Mouse (Mus musculus) CH12.LX (cell line): ENCODE results near the gene Espl1. TPM values are rescaled to one million over a fixed set of nuclear protein-coding genes. Genes with fewer than 3 reads are reported as not detected.

Experiments
- DNase-seq: peaks from one replicate; pipeline ENCODE4 v3.0.0-alpha.2; 2013; ENCODE audit errors: extremely low read depth
- H3K27ac ChIP-seq: 2 replicates; pipeline ENCODE4 v1.5.1; 2012; ENCODE audit warnings: low read depth, mild to moderate bottlenecking, control low read depth, moderate library complexity; ENCODE audit not compliant: insufficient read depth
- H3K27me3 ChIP-seq: replicated peaks from 2 replicates; pipeline ENCODE3; 2012; ENCODE audit warnings: inconsistent platforms
- H3K36me3 ChIP-seq, 2 experiments: replicated peaks in 1 of 2; 2 replicates each; pipeline versions ENCODE3 to v1.6.1; 2012; ENCODE audit warnings: inconsistent platforms in 1 of 2, low read length in 1 of 2, mild to moderate bottlenecking in 1 of 2, mixed read lengths in 1 of 2, moderate library complexity in 1 of 2; ENCODE audit not compliant: control insufficient read depth in 1 of 2, insufficient read depth in 1 of 2
- H3K4me1 ChIP-seq, 2 experiments: 2 replicates each; pipeline ENCODE4 v1.6.1; 2012; ENCODE audit warnings: inconsistent platforms in 1 of 2, moderate library complexity in 1 of 2; ENCODE audit not compliant: insufficient read depth in 2 of 2, control insufficient read depth in 1 of 2
- H3K4me2 ChIP-seq: 2 replicates; pipeline ENCODE4 v1.6.1; 2012; ENCODE audit warnings: low read depth, mild to moderate bottlenecking, control low read depth; ENCODE audit not compliant: poor library complexity, insufficient read depth, severe bottlenecking
- H3K4me3 ChIP-seq, 3 experiments: fragments of 150-350 bp in 1 of 3; sonication (generic) in 1 of 3; replicated peaks in 1 of 3; 2 replicates each; pipeline versions ENCODE3 to v1.5.1; 2011 to 2012; ENCODE audit warnings: low read depth in 2 of 3, low read length in 2 of 3, mild to moderate bottlenecking in 2 of 3, moderate library complexity in 2 of 3, control low read depth in 1 of 3, improper control_type of control experiment in 1 of 3, inconsistent platforms in 1 of 3, mixed read lengths in 1 of 3; ENCODE audit not compliant: poor library complexity in 1 of 3
- H3K79me2 ChIP-seq: replicated peaks from 2 replicates; pipeline ENCODE4 v1.6.1; 2012; ENCODE audit warnings: mild to moderate bottlenecking, moderate library complexity; ENCODE audit not compliant: control insufficient read depth, poor library complexity, insufficient read depth, severe bottlenecking; ENCODE audit errors: extremely low read depth
- H3K9ac ChIP-seq: 2 replicates; pipeline ENCODE4 v1.6.1; 2012; ENCODE audit warnings: low read depth, mild to moderate bottlenecking, control low read depth, moderate library complexity; ENCODE audit not compliant: insufficient read depth
- H3K9me3 ChIP-seq: replicated peaks from 2 replicates; pipeline ENCODE3; 2012; ENCODE audit warnings: low read length, inconsistent platforms, mixed read lengths
- BHLHE40 ChIP-seq: IDR thresholded peaks from 2 replicates; pipeline ENCODE4 v1.6.1; 2011; ENCODE audit warnings: mild to moderate bottlenecking, low read depth, low read length, improper control_type of control experiment
- CHD2 ChIP-seq: IDR thresholded peaks from 2 replicates; pipeline ENCODE4 v1.6.1; 2011; ENCODE audit warnings: low read length, improper control_type of control experiment
- E2F4 ChIP-seq: IDR thresholded peaks from 2 replicates; pipeline ENCODE4 v1.6.1; 2011; ENCODE audit warnings: low read depth, low read length, improper control_type of control experiment; ENCODE audit not compliant: insufficient replicate concordance
- ELF1 ChIP-seq: IDR thresholded peaks from 2 replicates; pipeline ENCODE4 v1.6.1; 2014; ENCODE audit warnings: low read depth, mild to moderate bottlenecking, inconsistent platforms, low read length, improper control_type of control experiment
- EP300 ChIP-seq: IDR thresholded peaks from 2 replicates; pipeline ENCODE4 v1.6.1; 2011; ENCODE audit warnings: low read length, improper control_type of control experiment
- ETS1 ChIP-seq: conservative IDR thresholded peaks from 2 replicates; pipeline ENCODE4 v1.6.1; 2012; ENCODE audit warnings: low read depth, mild to moderate bottlenecking, inconsistent platforms, low read length, improper control_type of control experiment, moderate library complexity
- GABPA ChIP-seq: IDR thresholded peaks from 2 replicates; pipeline ENCODE4 v1.6.1; 2012; ENCODE audit warnings: low read depth, low read length, improper control_type of control experiment, inconsistent platforms; ENCODE audit not compliant: insufficient replicate concordance
- HCFC1 ChIP-seq: IDR thresholded peaks from 2 replicates; pipeline ENCODE4 v1.6.1; 2012; ENCODE audit warnings: low read depth, mild to moderate bottlenecking, inconsistent platforms, low read length, improper control_type of control experiment
- IRF4 ChIP-seq: IDR thresholded peaks from 2 replicates; pipeline ENCODE4 v1.6.1; 2014; ENCODE audit warnings: low read depth, mild to moderate bottlenecking, inconsistent platforms, low read length, improper control_type of control experiment
- JUND ChIP-seq: conservative IDR thresholded peaks from 2 replicates; pipeline ENCODE4 v1.6.1; 2011; ENCODE audit warnings: low read depth, low read length, improper control_type of control experiment
- MAFK ChIP-seq: IDR thresholded peaks from 2 replicates; pipeline ENCODE4 v1.6.1; 2011; ENCODE audit warnings: low read length, improper control_type of control experiment; ENCODE audit not compliant: insufficient replicate concordance
- MAX ChIP-seq: IDR thresholded peaks from 2 replicates; pipeline ENCODE4 v1.6.1; 2011; ENCODE audit warnings: low read length, improper control_type of control experiment
- MEF2A ChIP-seq: IDR thresholded peaks from 2 replicates; pipeline ENCODE4 v1.6.1; 2014; ENCODE audit warnings: low read depth, mild to moderate bottlenecking, inconsistent platforms, low read length, improper control_type of control experiment, borderline replicate concordance
- MYC ChIP-seq: IDR thresholded peaks from 2 replicates; pipeline ENCODE4 v1.6.1; 2011; ENCODE audit warnings: low read depth, mild to moderate bottlenecking, improper control_type of control experiment, low read length
- NELFE ChIP-seq: IDR thresholded peaks from 2 replicates; pipeline ENCODE4 v1.6.1; 2011; ENCODE audit warnings: low read depth, low read length, improper control_type of control experiment
- POLR2A ChIP-seq: IDR thresholded peaks from 2 replicates; pipeline ENCODE4 v1.6.1; 2011; ENCODE audit warnings: low read depth, mild to moderate bottlenecking, improper control_type of control experiment, low read length
- RAD21 ChIP-seq: IDR thresholded peaks from 2 replicates; pipeline ENCODE4 v1.6.1; 2011; ENCODE audit warnings: low read depth, mild to moderate bottlenecking, low read length, improper control_type of control experiment, moderate library complexity
- SIN3A ChIP-seq: IDR thresholded peaks from 2 replicates; pipeline ENCODE4 v1.6.1; 2012; ENCODE audit warnings: low read length, improper control_type of control experiment, inconsistent platforms
- SMC3 ChIP-seq: IDR thresholded peaks from 2 replicates; pipeline ENCODE4 v1.6.1; 2011; ENCODE audit warnings: low read depth, low read length, improper control_type of control experiment
- TBP ChIP-seq: conservative IDR thresholded peaks from 2 replicates; pipeline ENCODE4 v1.6.1; 2011; ENCODE audit warnings: low read depth, low read length, improper control_type of control experiment
- TCF12 ChIP-seq: IDR thresholded peaks from 2 replicates; pipeline ENCODE4 v1.6.1; 2014; ENCODE audit warnings: low read depth, mild to moderate bottlenecking, inconsistent platforms, low read length, improper control_type of control experiment
- ZC3H11A ChIP-seq: IDR thresholded peaks from 2 replicates; pipeline ENCODE4 v1.6.1; 2012; ENCODE audit warnings: low read depth, mild to moderate bottlenecking, inconsistent platforms, low read length, improper control_type of control experiment
- ZKSCAN1 ChIP-seq: IDR thresholded peaks from 2 replicates; pipeline ENCODE4 v1.6.1; 2012; ENCODE audit warnings: low read depth, inconsistent platforms, low read length, improper control_type of control experiment, borderline replicate concordance
- ZNF384 ChIP-seq: IDR thresholded peaks from 2 replicates; pipeline ENCODE4 v1.6.1; 2012; ENCODE audit warnings: low read depth, low read length, improper control_type of control experiment, inconsistent platforms
- dilution Hi-C: fragments of 300-500 bp; cut with MboI; formaldehyde crosslinking; loops from 2 replicates; pipeline ENCODE4 v1.14.3; 2020; ENCODE audit warnings: low sequenced_read_pairs; ENCODE audit not compliant: extremely low pct_unique_long_range_greater_than_20kb, extremely low pct_ligation_motif_present
- in situ Hi-C: fragments of 300-500 bp; cut with MboI; formaldehyde crosslinking; loops from 3 replicates; pipeline ENCODE4 v1.14.3; 2019; ENCODE audit warnings: low sequenced_read_pairs, low pct_ligation_motif_present, low pct_unique_long_range_greater_than_20kb, mixed read lengths
- polyA plus RNA-seq: library from polyadenylated mRNA; unstranded; fragments of >175 nt; gene quantifications from 2 replicates; pipeline ENCODE4 v1.2.1, GENCODE M21; 2012; ENCODE audit warnings: low read depth; ENCODE audit not compliant: insufficient read length
- total RNA-seq, 2 experiments: library from RNA; depleted of rRNA; stranded (reverse); fragments of 300-350 nt in 1 of 2; fragments of >200 nt in 1 of 2; gene quantifications; 2 replicates each; pipeline ENCODE4 v1.2.3; 2012 to 2014

Espl1 gene
- total and polyA plus RNA-seq, 3 experiments, result 41.3 to 80.7 (median 51.0) TPM

GRCm38 (mm10) chr15:102249967-102250366 is 46.1 kb upstream of the Espl1 start:
- TF ChIP-seq MAX (no peak), NELFE (no peak), JUND (no peak), RAD21 (no peak), IRF4 (no peak)
- TF ChIP-seq, all 38 proteins: peak for 0
- dilution Hi-C loops, result no loop called here
- in situ Hi-C loops, result no loop called here
- Histone ChIP-seq H3K4me2 (no peak overlapping the region), H3K27me3 (peaks cover 90% of the 10 kb centered on the region), H3K9ac (no peak overlapping the region), H3K4me1 (peaks cover 5 to 21% of the 10 kb centered on the region in 2 experiments; a peak in 2 of 4 replicates), H3K9me3 (no peaks in the 10 kb centered on the region), H3K27ac (no peak overlapping the region), H3K36me3 (no peaks in the 10 kb centered on the region), H3K79me2 (no peaks in the 10 kb centered on the region), H3K4me3 (no peak overlapping the region)
- no peak for DNase-seq

- H3K79me2 ChIP-seq, result no peaks in the 10 kb centered on the region
Measured at GRCm38 (mm10) chr15:102250521-102250920, 45.5 kb upstream of the Espl1 start.

GRCm38 (mm10) chr15:102255547-102256255 is 40.4 kb upstream of the Espl1 start:
- Histone ChIP-seq H3K4me1 (peaks cover 9 to 24% of the 10 kb centered on the region in 2 experiments), H3K9ac (no peak overlapping the region)
- TF ChIP-seq TCF12 (no peak), RAD21 (no peak), ZC3H11A (no peak), BHLHE40 (no peak), ELF1 (no peak), IRF4 (no peak), MEF2A (no peak), POLR2A (no peak), SMC3 (no peak), CHD2 (no peak), TBP (no peak), ZNF384 (no peak), MAFK (no peak), ETS1 (no peak), EP300 (no peak), SIN3A (no peak)

More at GRCm38 (mm10) chr15:102250521-102250920, 45.5 kb upstream of the Espl1 start:
- peaks cover 5 to 21% of the 10 kb centered on the region in 2 experiments; a peak in 2 of 4 replicates for H3K4me1 ChIP-seq
- DNase-seq, result no peak
- peaks cover 93% of the 10 kb centered on the region for H3K27me3 ChIP-seq
- H3K9ac ChIP-seq, result no peak overlapping the region
- TF ChIP-seq HCFC1 (no peak), ETS1 (no peak), IRF4 (no peak), GABPA (no peak), E2F4 (no peak), ZKSCAN1 (no peak), MYC (no peak)
- no peak overlapping the region for H3K4me3 ChIP-seq
- no peaks in the 10 kb centered on the region for H3K9me3 ChIP-seq
- H3K36me3 ChIP-seq, result no peaks in the 10 kb centered on the region
- no peak overlapping the region for H3K27ac ChIP-seq
- dilution Hi-C loops (no loop called here), in situ Hi-C loops (no loop called here)
- H3K4me2 ChIP-seq, result no peak overlapping the region

More at GRCm38 (mm10) chr15:102255547-102256255, 40.4 kb upstream of the Espl1 start:
- H3K4me2 ChIP-seq, result no peak overlapping the region
- H3K27ac ChIP-seq, result no peak overlapping the region
- H3K4me3 ChIP-seq, result no peak overlapping the region
- no peak for DNase-seq
- H3K79me2 ChIP-seq, result no peaks in the 10 kb centered on the region
- peaks cover 89% of the 10 kb centered on the region for H3K27me3 ChIP-seq
- dilution Hi-C loops, result no loop called here
- H3K36me3 ChIP-seq, result no peaks in the 10 kb centered on the region
- in situ Hi-C loops, result no loop called here
- H3K9me3 ChIP-seq, result no peaks in the 10 kb centered on the region
